Mouse (Mus musculus) monocyte, adult 2 months (primary cell): ENCODE data around the gene 0610040J01Rik.

ENCODE experiments used
- DNase-seq, 2 experiments: peaks; one replicate each; pipeline ENCODE4 v3.0.0; 2022; ENCODE audit warnings: low spot score in 2 of 2, low read depth in 1 of 2

0610040J01Rik gene

GRCm38 (mm10) chr5:63811819-63812508, at the start of gene 0610040J01Rik:
TSS of gene 0610040J01Rik (plus strand) at chr5:63812363.
- peak in 1 of 2 experiments; percentile 43 for DNase-seq

- DNase-seq, result no peak
These were observed 46.3 kb upstream of the 0610040J01Rik start for GRCm38 (mm10) chr5:63765886-63766285.

- no peak for DNase-seq
These were observed 45.4 kb upstream of the 0610040J01Rik start for GRCm38 (mm10) chr5:63766715-63767114.

GRCm38 (mm10) chr5:63767464-63767863, 44.7 kb upstream of the 0610040J01Rik start:
- no peak for DNase-seq

GRCm38 (mm10) chr5:63768220-63768619, 43.9 kb upstream of the 0610040J01Rik start:
- no peak for DNase-seq

GRCm38 (mm10) chr5:63772971-63773370, 39.2 kb upstream of the 0610040J01Rik start:
- no peak for DNase-seq

- no peak for DNase-seq
These were observed 38.6 kb upstream of the 0610040J01Rik start for GRCm38 (mm10) chr5:63773603-63774002.

GRCm38 (mm10) chr5:63788156-63788826, 23.9 kb upstream of the 0610040J01Rik start:
- DNase-seq, result no peak

GRCm38 (mm10) chr5:63812509-63812865, 324 bp downstream of the 0610040J01Rik start:
- no peak for DNase-seq

GRCm38 (mm10) chr5:63816643-63817042, 4.5 kb downstream of the 0610040J01Rik start:
- no peak for DNase-seq

GRCm38 (mm10) chr5:63817270-63817669, 5.1 kb downstream of the 0610040J01Rik start:
- no peak for DNase-seq

- DNase-seq, result no peak
These were observed 6.8 kb downstream of the 0610040J01Rik start for GRCm38 (mm10) chr5:63818975-63819374.

GRCm38 (mm10) chr5:63819519-63819918, 7.4 kb downstream of the 0610040J01Rik start:
- no peak for DNase-seq

GRCm38 (mm10) chr5:63821176-63821575, 9.0 kb downstream of the 0610040J01Rik start:
- no peak for DNase-seq

GRCm38 (mm10) chr5:63821860-63822259, 9.7 kb downstream of the 0610040J01Rik start:
- DNase-seq, result no peak

- no peak for DNase-seq
These were observed 11.5 kb downstream of the 0610040J01Rik start for GRCm38 (mm10) chr5:63823362-63824332.

- DNase-seq, result no peak
These were observed 12.6 kb downstream of the 0610040J01Rik start for GRCm38 (mm10) chr5:63824599-63825350.

- no peak for DNase-seq
These were observed 13.7 kb downstream of the 0610040J01Rik start for GRCm38 (mm10) chr5:63825881-63826280.

GRCm38 (mm10) chr5:63827006-63827405, 14.8 kb downstream of the 0610040J01Rik start:
- DNase-seq, result no peak

GRCm38 (mm10) chr5:63827415-63828053, 15.4 kb downstream of the 0610040J01Rik start:
- DNase-seq, result no peak
